Mouse (Mus musculus): ENCODE measurements at regions not wholly inside any gene's neighbourhood (a gene's known extent, or its start where the extent isn't known, plus 50 kb on each side); places are given as distances from the start of the nearest gene placed in this dataset.

DNA sequence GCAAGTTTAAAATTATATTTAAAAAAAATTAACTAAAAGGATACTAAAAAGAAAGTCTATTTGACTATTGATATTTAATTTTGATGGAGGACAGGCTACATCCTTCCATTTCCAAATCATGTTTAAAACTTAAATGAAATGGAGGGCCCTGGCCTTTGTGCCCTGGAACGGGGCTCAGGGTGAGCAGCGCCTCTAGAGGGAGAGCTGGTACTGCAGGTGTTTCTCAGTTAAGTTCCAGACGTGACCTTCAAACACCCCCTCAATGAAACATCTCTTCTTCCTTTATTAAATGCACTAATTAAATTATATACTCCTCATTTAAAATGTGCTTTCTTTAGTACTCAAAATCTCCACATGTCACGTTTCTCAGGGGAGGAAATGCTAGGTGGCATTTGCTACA lies 282.5 kb downstream of the Sox11 start:
- TF ChIP-seq USF1 (IDR thresholded peaks at IDR 0.05; ENCODE audit: low read depth) (no peak), CTCF (IDR thresholded peaks at IDR 0.05; ENCODE audit: control insufficient read depth, insufficient read depth, insufficient read length) (no peak), FOSL1 (IDR thresholded peaks at IDR 0.05; ENCODE audit: insufficient read depth, low read length, poor library complexity, severe bottlenecking) (no peak)
